Mouse (Mus musculus): ENCODE results near the gene a.
"Not testable (repeated sequence)": the region's sequence is repeated elsewhere in the genome, so short reads cannot be mapped to it uniquely, and the experiment has no call there.

a gene

GRCm38 (mm10) chr2:155052681-155053080 lies 261.5 kb downstream of the a start:
- DNase-seq (ENCODE audit: low read depth), result no peak

- not testable (repeated sequence) for DNase-seq (ENCODE audit: low read depth)
These were observed 262.3 kb downstream of the a start for GRCm38 (mm10) chr2:155053512-155053911.

- DNase-seq (ENCODE audit: low read depth), result no peak
These were observed 263.5 kb downstream of the a start for GRCm38 (mm10) chr2:155054672-155055071.

- DNase-seq (ENCODE audit: low read depth), result no peak
These were observed 264.9 kb downstream of the a start for GRCm38 (mm10) chr2:155056076-155056578.

- no peak for DNase-seq (ENCODE audit: low read depth)
These were observed 266.2 kb downstream of the a start for GRCm38 (mm10) chr2:155057361-155057760.

GRCm38 (mm10) chr2:155071027-155071426 lies 279.8 kb downstream of the a start:
- DNase-seq (ENCODE audit: low read depth), result no peak

- no peak for DNase-seq (ENCODE audit: low read depth)
These were observed 281.3 kb downstream of the a start for GRCm38 (mm10) chr2:155072353-155073145.

GRCm38 (mm10) chr2:155073347-155073746 lies 282.1 kb downstream of the a start:
- DNase-seq (ENCODE audit: low read depth), result no peak

GRCm38 (mm10) chr2:155073978-155074765 lies 283.0 kb downstream of the a start, which contains the start of gene Ahcy:
Gene Ahcy, minus strand, starts transcription at chr2:155074497.
- DNase-seq (ENCODE audit: low read depth), result peak; percentile 95

- no peak for DNase-seq (ENCODE audit: low read depth)
These were observed 283.6 kb downstream of the a start for GRCm38 (mm10) chr2:155074766-155075330.

GRCm38 (mm10) chr2:155075649-155076048 lies 284.4 kb downstream of the a start:
- DNase-seq (ENCODE audit: low read depth), result no peak

- peak; percentile 88 for DNase-seq (ENCODE audit: low read depth)
These were observed 288.4 kb downstream of the a start for GRCm38 (mm10) chr2:155079500-155080178.

- no peak for DNase-seq (ENCODE audit: low read depth)
These were observed 289.0 kb downstream of the a start for GRCm38 (mm10) chr2:155080179-155080530.

GRCm38 (mm10) chr2:155081056-155081455 lies 289.9 kb downstream of the a start:
- no peak for DNase-seq (ENCODE audit: low read depth)

- peak; percentile 80 for DNase-seq (ENCODE audit: low read depth)
These were observed 291.1 kb downstream of the a start for GRCm38 (mm10) chr2:155082121-155082803.

GRCm38 (mm10) chr2:155084546-155084945 lies 293.3 kb downstream of the a start:
- DNase-seq (ENCODE audit: low read depth), result no peak

- no peak for DNase-seq (ENCODE audit: low read depth)
These were observed 295.1 kb downstream of the a start for GRCm38 (mm10) chr2:155086328-155086727.

GRCm38 (mm10) chr2:155088264-155088663 lies 297.1 kb downstream of the a start:
- no peak for DNase-seq (ENCODE audit: low read depth)

- no peak for DNase-seq (ENCODE audit: low read depth)
These were observed 299.9 kb downstream of the a start for GRCm38 (mm10) chr2:155090909-155091742.

GRCm38 (mm10) chr2:155091743-155092075 lies 300.5 kb downstream of the a start:
- DNase-seq (ENCODE audit: low read depth), result no peak

GRCm38 (mm10) chr2:155093418-155093817 lies 302.2 kb downstream of the a start:
- DNase-seq (ENCODE audit: low read depth), result no peak

Data from induced T-regulatory cell, adult 2 months (primary cell).